Mouse (Mus musculus) neural tube, embryonic 10.5 days (tissue): ENCODE measurements around the gene Gm13040.
"Not testable (repeated sequence)": the region's sequence is repeated elsewhere in the genome, so short reads cannot be mapped to it uniquely, and the experiment has no call there.

ENCODE experiments used
- DNase-seq: peaks from one replicate; pipeline ENCODE4 v3.0.0-alpha.2; 2017; ENCODE audit warnings: low spot score; ENCODE audit errors: extremely low spot score

Gene Gm13040

DNA sequence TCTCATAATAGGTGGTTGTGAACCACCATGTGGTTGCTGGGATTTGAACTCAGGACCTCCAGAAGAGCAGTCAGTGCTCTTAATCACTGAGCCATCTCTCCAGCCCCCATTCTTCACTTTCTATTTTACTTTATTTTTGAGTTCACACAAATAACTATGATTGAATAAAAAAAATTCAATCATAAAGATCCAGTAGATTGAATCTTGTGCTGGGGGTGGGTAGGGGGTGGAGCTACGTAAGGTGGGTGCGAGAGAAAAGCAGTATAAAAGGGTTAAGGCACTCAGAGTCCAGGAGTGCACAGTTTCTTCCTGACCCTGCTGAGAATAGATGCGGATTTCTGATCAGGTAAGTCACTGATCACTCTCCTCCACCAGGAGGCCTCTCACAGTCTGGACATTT lies at the start of gene Gm13040:
Gm13040 (plus strand) TSS at position 301 of the 400 bp plus-strand sequence.
- not testable (repeated sequence) for DNase-seq

DNA sequence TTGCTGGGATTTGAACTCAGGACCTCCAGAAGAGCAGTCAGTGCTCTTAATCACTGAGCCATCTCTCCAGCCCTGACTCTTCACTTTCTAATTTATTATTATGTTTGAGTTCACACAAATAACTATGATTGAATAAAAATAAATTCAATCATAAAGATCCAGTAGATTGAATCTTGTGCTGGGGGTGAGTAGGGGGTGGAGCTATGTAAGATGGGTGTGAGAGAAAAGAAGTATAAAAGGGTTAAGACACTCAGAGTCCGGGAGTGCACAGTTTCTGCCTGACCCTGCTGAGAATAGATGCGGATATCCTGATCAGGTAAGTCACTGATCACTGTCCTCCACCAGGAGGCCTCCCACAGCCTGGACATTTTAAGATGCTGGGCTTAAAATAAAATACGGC lies 24.7 kb upstream of the Gm13040 start, which contains the start of gene Gm13043:
Gm13043 (plus strand) TSS at position 301 of the 400 bp plus-strand sequence.
- no peak for DNase-seq

DNA sequence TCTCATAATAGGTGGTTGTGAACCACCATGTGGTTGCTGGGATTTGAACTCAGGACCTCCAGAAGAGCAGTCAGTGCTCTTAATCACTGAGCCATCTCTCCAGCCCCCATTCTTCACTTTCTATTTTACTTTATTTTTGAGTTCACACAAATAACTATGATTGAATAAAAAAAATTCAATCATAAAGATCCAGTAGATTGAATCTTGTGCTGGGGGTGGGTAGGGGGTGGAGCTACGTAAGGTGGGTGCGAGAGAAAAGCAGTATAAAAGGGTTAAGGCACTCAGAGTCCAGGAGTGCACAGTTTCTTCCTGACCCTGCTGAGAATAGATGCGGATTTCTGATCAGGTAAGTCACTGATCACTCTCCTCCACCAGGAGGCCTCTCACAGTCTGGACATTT lies 15.6 kb downstream of the Gm13040 start, which contains the start of the genes BC080695 and Gm13057:
BC080695 (plus strand) TSS at position 301 of the 400 bp plus-strand sequence.
Gm13057 (plus strand) TSS at position 310 of the 400 bp plus-strand sequence.
- DNase-seq, result not testable (repeated sequence)
